Mouse (Mus musculus) brain, embryonic 14.5 days (tissue): Measurements from ENCODE around the gene Kdm5a. TPM values are rescaled to one million over a fixed set of nuclear protein-coding genes. Genes with fewer than 3 reads are reported as not detected.

ENCODE experiments used
- DNase-seq: peaks from one replicate; pipeline ENCODE4 v3.0.0-alpha.2; 2011; ENCODE audit warnings: low read depth
- CTCF ChIP-seq: fragments of 200-500 bp; IDR thresholded peaks from 2 replicates; pipeline ENCODE4 v1.5.1; 2012; ENCODE audit warnings: inconsistent platforms, mild to moderate bottlenecking, moderate library complexity, borderline replicate concordance; ENCODE audit not compliant: insufficient read depth, insufficient read length; ENCODE audit errors: extremely low read depth
- POLR2A ChIP-seq: fragments of 200-500 bp; IDR thresholded peaks from 2 replicates; pipeline ENCODE4 v1.6.1; 2012; ENCODE audit warnings: mild to moderate bottlenecking, inconsistent platforms, borderline replicate concordance; ENCODE audit not compliant: poor library complexity, insufficient read depth, insufficient read length, severe bottlenecking; ENCODE audit errors: extremely low read depth
- polyA plus RNA-seq: library from polyadenylated mRNA; depleted of rRNA; stranded (reverse); fragments of >200 nt; gene quantifications from 2 replicates; pipeline ENCODE4 v1.2.3, GENCODE M21; 2012

The Kdm5a gene
- polyA plus RNA-seq, 1 experiment = 15.3 TPM

DNA sequence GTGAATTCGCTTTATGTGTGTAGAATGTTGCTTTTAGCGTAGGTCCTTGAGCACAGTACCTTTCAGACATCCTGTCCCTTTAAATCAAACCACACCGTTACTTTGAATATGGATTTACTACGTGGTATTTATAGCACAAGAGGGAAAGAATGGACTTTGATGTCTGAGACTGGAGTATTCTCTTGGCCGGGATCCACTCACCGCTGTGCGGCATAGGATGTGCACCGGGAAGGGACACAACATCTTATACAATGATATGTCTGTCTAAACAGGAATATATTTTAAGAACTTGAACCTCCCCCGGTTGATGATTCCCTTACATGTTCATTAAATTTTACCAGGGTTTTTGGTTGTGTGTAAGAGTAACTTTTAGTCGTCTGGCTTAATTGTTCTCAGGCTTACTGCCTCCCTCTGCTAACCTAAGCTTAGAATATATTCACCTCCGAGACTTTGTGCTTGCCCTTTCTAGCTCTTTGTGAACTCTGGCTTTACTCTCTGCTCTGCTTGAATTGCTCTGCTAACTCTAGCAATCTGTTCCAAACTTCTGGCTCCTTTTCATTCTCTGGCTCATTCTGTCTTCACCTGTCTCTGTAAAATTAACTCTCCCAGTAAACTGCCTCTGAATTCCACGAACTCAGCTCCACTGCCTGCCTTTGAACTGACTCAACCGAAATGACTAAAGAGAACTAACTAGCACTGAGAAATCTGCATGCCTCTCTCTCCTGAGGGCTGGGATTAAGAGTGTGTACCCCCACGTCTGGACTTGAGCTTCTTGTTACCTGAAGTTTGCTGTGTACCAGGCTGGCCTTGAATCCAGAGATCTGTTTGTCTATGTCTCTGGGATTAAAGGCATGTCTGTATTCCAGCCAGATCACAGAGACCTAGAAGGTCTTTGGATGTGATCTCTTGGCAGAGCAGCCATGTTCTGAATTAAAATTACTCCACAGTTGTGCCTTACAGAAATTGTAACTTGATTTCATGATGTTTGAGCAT, 79.7 kb downstream of the Kdm5a start:
- no peak for TF ChIP-seq CTCF
- no peak for DNase-seq

DNA sequence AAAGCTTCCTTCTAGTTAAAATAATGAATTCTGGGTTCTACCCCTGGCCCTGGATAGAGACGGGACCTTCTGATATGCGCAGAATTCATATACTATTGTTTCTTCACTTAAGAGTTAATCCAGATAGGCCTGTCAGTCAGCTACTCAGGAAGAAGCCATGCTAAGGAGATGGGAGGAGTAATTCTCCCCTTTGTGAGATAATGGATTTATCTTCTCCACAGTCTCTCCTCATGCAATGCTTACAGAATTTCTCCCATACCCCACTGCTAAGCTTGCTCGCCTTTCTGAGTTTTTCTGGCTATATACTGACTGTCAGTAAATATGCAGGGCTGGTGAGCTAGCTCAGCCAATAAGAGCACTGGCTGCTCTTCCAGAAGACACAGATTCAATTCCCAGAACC, 86.3 kb downstream of the Kdm5a start:
- DNase-seq = no peak
- TF ChIP-seq CTCF (no peak), POLR2A (no peak)

DNA sequence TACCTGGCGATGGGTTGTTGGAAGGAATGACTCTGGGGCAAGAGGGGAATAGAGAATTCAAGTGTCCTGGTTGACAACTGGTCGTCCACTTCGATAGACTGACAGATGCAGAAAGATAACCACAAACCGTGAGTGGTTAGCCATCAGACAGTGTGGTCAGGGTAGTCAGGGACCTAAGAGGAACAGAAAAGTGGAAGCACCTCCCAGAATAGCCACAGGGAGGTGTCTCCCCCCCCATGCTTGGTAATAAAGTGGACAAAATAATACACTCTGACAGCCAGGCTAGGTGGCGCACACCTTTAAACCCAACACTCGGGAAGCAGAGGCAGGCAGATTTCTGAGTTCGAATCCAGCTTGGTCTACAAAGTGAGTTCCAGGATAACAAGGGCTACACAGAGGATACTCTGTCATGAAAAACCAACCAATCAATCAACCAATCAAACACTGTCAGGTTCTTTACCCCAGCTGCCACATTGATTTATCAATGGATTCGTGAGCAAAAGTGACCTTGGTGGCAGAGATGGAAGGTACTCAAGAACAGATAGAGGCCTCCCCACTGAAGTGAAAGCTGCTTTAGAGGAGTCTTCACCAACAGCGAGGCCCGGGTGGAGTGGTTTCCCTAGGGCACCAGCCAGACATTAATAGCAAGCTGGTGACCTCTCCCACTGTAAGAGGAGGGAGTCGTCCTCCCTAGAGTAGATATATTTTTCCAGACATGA, 88.6 kb downstream of the Kdm5a start:
- DNase-seq = no peak
- TF ChIP-seq CTCF (no peak), POLR2A (no peak)

DNA sequence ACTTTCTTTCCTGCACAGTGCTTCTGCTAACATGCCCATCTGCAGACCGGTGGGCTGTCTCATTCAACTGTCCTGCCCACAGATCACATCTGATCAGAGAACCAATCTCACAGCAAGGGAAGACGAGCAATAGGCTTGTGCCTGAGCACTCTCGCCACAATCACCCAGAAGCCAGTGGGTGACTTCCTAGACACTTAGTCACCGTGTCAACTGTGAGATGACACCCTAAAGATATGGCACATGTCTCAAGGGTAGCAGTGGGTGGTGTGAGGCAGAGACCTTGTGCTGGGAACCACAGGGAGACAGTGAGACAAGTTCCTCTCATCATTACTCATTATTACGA, 89.2 kb downstream of the Kdm5a start:
- no peak for DNase-seq
- TF ChIP-seq POLR2A (no peak), CTCF (no peak)

DNA sequence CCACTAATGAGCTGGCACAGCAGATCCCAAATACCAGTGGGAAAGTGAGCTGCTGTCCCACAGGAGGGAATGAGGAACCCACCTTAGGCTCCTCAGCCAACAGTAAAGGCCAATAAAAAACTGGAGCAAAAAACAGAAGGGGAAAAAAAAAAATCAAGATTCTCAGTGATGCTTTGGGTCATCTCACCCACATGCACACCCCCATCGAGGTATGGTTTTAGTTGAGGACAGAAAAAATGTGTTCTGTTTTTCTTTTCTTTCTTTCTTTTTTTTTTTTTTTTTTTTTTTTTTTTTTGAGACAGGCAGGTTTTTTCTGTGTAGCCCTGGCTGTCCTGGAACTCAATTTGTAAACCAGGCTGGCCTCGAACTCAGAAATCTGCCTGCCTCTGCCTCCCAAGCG, 89.6 kb downstream of the Kdm5a start:
- no peak for DNase-seq
- TF ChIP-seq CTCF = no peak
- TF ChIP-seq POLR2A = no peak

DNA sequence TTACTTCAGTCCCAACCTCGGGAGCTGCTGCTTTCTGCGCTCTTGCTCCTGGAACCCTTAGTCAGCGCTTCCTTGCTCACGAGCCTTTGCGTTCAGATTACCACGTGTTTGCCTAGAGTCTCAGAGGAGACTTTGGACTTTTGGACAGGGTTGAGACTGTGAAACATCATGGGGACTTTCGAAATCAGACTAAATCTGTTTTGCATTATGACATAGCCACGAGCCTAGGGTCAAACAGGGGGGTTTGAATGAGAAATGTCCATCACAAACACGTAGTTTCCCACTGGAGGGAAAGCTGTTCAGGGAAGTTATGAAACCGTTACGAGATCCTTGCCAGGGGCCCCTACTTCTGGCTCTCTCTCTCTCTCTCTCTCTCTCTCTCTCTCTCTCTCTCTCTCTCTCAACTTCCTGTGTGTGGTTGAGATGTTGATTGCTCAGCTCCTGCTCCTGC, 90.7 kb downstream of the Kdm5a start:
- no peak for DNase-seq
- no peak for TF ChIP-seq POLR2A
- TF ChIP-seq CTCF = no peak

DNA sequence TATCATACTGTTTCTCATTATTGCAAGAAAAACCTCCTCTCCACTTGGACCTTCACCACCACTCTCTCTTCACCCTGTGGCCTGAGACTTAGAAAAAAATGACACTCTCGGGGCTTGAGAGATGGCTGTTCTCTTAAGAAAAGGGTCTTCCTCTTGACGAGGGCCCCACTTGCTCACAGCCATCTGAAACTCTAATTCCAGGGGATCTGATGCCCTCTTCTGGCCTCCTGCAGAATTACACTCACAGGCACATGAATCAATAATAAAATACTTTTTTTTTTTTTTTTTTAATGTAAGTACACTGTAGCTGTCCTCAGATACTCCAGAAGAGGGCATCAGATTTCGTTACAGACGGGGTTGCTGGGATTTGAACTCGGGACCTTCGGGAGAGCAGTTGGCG, 93.2 kb downstream of the Kdm5a start:
- no peak for DNase-seq
- TF ChIP-seq CTCF = peak; percentile 35; the same call in 1 of the 2 replicates
- TF ChIP-seq POLR2A = no peak

DNA sequence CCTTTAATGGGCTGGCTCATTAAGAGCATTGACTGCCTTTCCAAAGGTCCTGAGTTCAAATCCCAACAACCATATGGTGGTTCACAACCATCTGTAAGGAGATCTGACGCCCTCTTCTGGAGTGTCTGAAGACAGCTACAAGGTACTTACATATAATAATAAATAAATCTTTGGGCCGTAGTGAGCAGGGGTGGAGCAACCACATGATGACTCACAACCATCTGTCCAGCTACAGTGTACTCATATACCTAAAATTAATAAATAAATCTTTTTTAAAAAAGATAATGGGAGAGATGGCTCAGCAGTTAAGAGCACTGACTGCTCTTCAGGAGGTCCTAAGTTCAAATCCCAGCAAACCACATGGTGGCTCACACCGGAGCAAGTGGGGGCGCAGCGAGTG, 93.8 kb downstream of the Kdm5a start:
- TF ChIP-seq POLR2A = no peak
- TF ChIP-seq CTCF = no peak
- DNase-seq = no peak

DNA sequence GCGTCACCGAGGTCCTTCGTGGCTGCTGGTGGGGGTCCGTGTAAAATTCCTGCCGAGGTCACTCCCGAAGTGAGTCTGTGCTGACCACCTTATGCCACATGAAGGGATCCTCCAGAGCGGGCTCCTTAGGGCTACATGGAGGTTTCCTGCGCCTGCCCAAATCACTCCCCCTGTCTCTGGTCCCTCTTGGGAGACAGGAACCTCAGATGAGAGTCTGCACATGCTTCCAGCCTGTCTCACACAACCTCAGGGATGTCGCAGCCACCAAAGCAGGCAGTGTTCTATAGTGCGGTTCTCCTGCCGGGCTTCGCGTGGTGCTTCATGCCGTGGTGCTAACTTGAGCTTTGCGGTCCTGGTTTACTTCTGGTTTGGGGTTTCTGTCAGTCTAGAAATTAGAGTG, 97.3 kb downstream of the Kdm5a start:
- TF ChIP-seq POLR2A = no peak
- no peak for TF ChIP-seq CTCF
- no peak for DNase-seq

DNA sequence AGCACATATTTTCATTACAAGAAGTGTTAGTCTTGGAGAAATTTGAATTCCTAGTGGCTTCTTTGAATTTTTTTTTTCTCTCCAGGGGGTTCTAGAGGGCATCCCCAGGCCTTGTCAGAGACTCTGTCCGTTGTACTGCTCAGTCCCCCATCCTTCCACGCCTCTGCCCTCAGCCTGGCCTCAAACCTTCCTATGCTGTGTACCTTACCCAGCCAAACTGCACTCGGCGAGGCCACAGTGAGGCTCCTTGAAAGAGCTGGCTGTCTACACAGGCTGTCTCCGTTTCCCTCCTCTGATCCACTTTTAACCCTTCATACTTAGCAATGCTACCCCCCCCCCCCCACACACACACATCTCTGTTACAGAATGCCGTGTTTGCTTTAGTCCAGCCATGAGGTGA, 98.3 kb downstream of the Kdm5a start:
- no peak for DNase-seq
- TF ChIP-seq CTCF (no peak), POLR2A (no peak)

DNA sequence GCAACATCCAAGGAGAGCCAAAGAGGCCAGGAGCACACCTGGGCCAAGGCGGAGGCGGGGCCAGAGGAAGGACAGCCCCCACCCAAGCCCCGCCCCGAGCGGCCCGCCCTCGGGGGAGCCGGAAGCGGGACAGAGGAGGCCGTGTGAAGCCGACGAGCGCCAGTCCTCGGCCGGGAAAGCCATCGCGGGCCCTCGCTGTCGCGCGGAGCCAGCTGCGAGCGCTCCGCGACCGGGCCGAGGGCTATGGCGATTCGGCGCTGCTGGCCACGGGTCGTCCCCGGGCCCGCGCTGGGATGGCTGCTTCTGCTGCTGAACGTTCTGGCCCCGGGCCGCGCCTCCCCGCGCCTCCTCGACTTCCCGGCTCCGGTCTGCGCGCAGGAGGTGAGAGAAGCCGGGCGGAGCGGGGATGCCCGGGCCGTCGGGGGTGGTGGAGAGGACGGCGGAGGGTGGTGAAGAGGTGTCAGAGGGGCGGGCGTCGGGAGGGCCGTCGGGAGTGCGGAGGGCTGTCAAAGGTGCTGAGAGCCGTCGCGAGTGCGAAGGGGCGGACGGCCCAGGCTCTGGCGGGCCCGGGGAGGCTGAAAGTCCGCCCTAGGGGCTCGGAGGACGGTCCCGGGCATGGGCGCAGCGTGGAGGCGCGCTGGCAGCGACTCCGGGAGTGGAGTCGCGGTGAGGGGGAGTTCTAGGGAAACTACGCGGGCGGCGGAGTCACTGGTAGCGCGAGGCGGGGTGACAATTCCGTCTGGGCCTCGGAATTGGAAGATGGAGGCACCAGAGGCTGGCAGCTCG, 99.4 kb downstream of the Kdm5a start, which contains the start of gene Il17ra:
Il17ra (plus strand) TSS at position 162 of the 786 bp plus-strand sequence.
- TF ChIP-seq CTCF = no peak
- TF ChIP-seq POLR2A = 0 out of 2 replicates have a peak, but pooled peaks have one; percentile 18
- peak; percentile 68 for DNase-seq

DNA sequence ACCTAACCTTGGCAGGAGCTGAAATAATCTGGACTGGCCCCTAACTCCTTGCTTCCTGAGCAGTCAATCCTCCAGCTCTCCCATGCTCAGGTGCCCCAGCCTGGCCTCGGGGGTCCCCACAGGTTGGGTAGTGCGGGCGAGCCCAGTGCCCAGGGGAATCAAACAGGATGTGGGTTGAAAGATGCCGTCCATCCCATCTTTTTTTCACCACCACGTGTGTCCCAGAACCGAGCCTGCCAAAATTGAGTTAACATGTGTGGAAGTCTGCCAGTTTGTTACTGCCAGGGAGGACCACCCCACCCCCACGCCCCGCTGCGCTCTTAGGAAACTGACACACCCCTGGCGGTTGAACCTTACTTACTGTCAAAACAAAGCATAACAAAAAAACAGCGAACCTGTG, 100.0 kb downstream of the Kdm5a start:
- DNase-seq = peak; percentile 70
- TF ChIP-seq POLR2A (no peak), CTCF (no peak)
